Mouse (Mus musculus) embryonic facial prominence, embryonic 14.5 days (tissue): Measurements from ENCODE around the gene Tspyl1. TPM values are rescaled to one million over a fixed set of nuclear protein-coding genes. Genes with fewer than 3 reads are reported as not detected.

Source experiments
- ATAC-seq: fragments of 200-750 bp; cut with Nextera tagmentation; 2 replicates; pipeline ENCODE4 v1.8.0; 2017; ENCODE audit warnings: low read depth, moderate number of reproducible peaks, moderate TSS enrichment
- DNase-seq: peaks from one replicate; pipeline ENCODE4 v3.0.0-alpha.2; 2015; ENCODE audit warnings: low spot score
- H3K27ac ChIP-seq: fragments of 300-500 bp; sonication (generic); replicated peaks from 2 replicates; pipeline ENCODE4 v1.5.1; 2014; ENCODE audit warnings: low read depth, mild to moderate bottlenecking, low read length, moderate library complexity
- H3K27me3 ChIP-seq: fragments of 300-500 bp; sonication (generic); replicated peaks from 2 replicates; pipeline ENCODE4 v1.6.1; 2014; ENCODE audit warnings: low read length; ENCODE audit not compliant: control insufficient read depth, insufficient read depth
- H3K36me3 ChIP-seq: fragments of 300-500 bp; sonication (generic); 2 replicates; pipeline ENCODE4 v1.6.1; 2014; ENCODE audit warnings: low read length, mixed read lengths; ENCODE audit not compliant: control insufficient read depth, insufficient read depth
- H3K4me1 ChIP-seq: fragments of 300-500 bp; sonication (generic); 2 replicates; pipeline ENCODE4 v1.6.1; 2014; ENCODE audit warnings: antibody characterized with exemption, low read length; ENCODE audit not compliant: control insufficient read depth, insufficient read depth
- H3K4me2 ChIP-seq: fragments of 300-500 bp; sonication (generic); 2 replicates; pipeline ENCODE4 v1.6.1; 2014; ENCODE audit warnings: low read depth, mild to moderate bottlenecking, low read length, moderate library complexity, mixed read lengths
- H3K4me3 ChIP-seq: fragments of 300-500 bp; sonication (generic); 2 replicates; pipeline ENCODE4 v1.5.1; 2014; ENCODE audit warnings: low read depth, mild to moderate bottlenecking, low read length
- H3K9ac ChIP-seq: fragments of 300-500 bp; sonication (generic); 2 replicates; pipeline ENCODE4 v1.6.1; 2014; ENCODE audit warnings: low read depth, mild to moderate bottlenecking, low read length, moderate library complexity, mixed read lengths
- H3K9me3 ChIP-seq: fragments of 300-500 bp; sonication (generic); 2 replicates; pipeline ENCODE4 v1.6.1; 2016; ENCODE audit warnings: low read length; ENCODE audit not compliant: control insufficient read depth
- WGBS: fragments of 180-500 bp; shearing (Covaris S2); extraction: QIAGEN DNeasy Blood & Tissue Kit; methylation state at CpG from one replicate; pipeline ENCODE4 v1.1.7; 2014; 5-methylcytosine and 5-hydroxymethylcytosine counted together
- polyA plus RNA-seq: library from polyadenylated mRNA; unstranded; fragments of >200 nt; fragmentation: Nextera tagmentation; extraction: Ambion mirVana; gene quantifications from 2 replicates; pipeline ENCODE4 v1.2.1, GENCODE M21; 2014

Tspyl1 gene
- polyA plus RNA-seq, 1 experiment from 2014 or later = 43.8 TPM

GRCm38 (mm10) chr10:34317217-34317606 lies 35.2 kb downstream of the Tspyl1 start:
- no peak for DNase-seq
- Histone ChIP-seq H3K27me3 (no peaks in the 10 kb centered on the region), H3K4me1 (peaks cover 5% of the 10 kb centered on the region; the same call in 1 of the 2 replicates), H3K4me2 (no peak overlapping the region), H3K9ac (no peak overlapping the region), H3K27ac (no peak overlapping the region), H3K9me3 (no peaks in the 10 kb centered on the region), H3K36me3 (no peaks in the 10 kb centered on the region), H3K4me3 (no peak overlapping the region)
- 19% methylated on average over 2 of the region's 2 CpGs for WGBS
- peak; percentile 53 for ATAC-seq

- WGBS = 89% methylated on average over 2 of the region's 2 CpGs
- ATAC-seq (no peak), DNase-seq (no peak)
- no peaks in the 10 kb centered on the region for H3K36me3 ChIP-seq
- H3K9ac ChIP-seq = no peak overlapping the region
- no peak overlapping the region for H3K4me2 ChIP-seq
- H3K4me3 ChIP-seq = no peak overlapping the region
- no peak overlapping the region for H3K27ac ChIP-seq
- no peaks in the 10 kb centered on the region for H3K9me3 ChIP-seq
- no peaks in the 10 kb centered on the region for H3K27me3 ChIP-seq
- H3K4me1 ChIP-seq = peaks cover 5% of the 10 kb centered on the region; the same call in 1 of the 2 replicates
These were observed 38.8 kb downstream of the Tspyl1 start for GRCm38 (mm10) chr10:34320809-34321208.

GRCm38 (mm10) chr10:34326701-34327100 lies 44.7 kb downstream of the Tspyl1 start:
- H3K27ac ChIP-seq = no peak overlapping the region
- WGBS = 17% methylated on average over 4 of the region's 4 CpGs

GRCm38 (mm10) chr10:34327144-34327543 lies 45.2 kb downstream of the Tspyl1 start:
- 57% methylated on average over 5 of the region's 5 CpGs for whole genome bisulfite sequencing
- DNase-seq (no peak), ATAC-seq (no peak)
- no peaks in the 10 kb centered on the region for H3K9me3 ChIP-seq
- H3K27me3 ChIP-seq = no peaks in the 10 kb centered on the region
- no peaks in the 10 kb centered on the region for H3K4me1 ChIP-seq
- no peak overlapping the region for H3K4me2 ChIP-seq
- no peak overlapping the region for H3K27ac ChIP-seq
- H3K9ac ChIP-seq = no peak overlapping the region
- no peak overlapping the region for H3K4me3 ChIP-seq
- no peaks in the 10 kb centered on the region for H3K36me3 ChIP-seq

More at GRCm38 (mm10) chr10:34326701-34327100, 44.7 kb downstream of the Tspyl1 start:
- no peak overlapping the region for H3K4me2 ChIP-seq
- no peak overlapping the region for H3K9ac ChIP-seq
- no peak overlapping the region for H3K4me3 ChIP-seq
- no peaks in the 10 kb centered on the region for H3K27me3 ChIP-seq
- no peak for ATAC-seq
- no peaks in the 10 kb centered on the region for H3K9me3 ChIP-seq
- H3K36me3 ChIP-seq = no peaks in the 10 kb centered on the region
- no peaks in the 10 kb centered on the region for H3K4me1 ChIP-seq
- DNase-seq = peak; percentile 30

GRCm38 (mm10) chr10:34328310-34328709 lies 46.3 kb downstream of the Tspyl1 start:
- Histone ChIP-seq H3K9ac (no peak overlapping the region), H3K27me3 (no peaks in the 10 kb centered on the region), H3K9me3 (no peaks in the 10 kb centered on the region), H3K27ac (no peak overlapping the region; the same call in 1 of the 2 replicates), H3K4me1 (no peaks in the 10 kb centered on the region), H3K36me3 (no peaks in the 10 kb centered on the region), H3K4me3 (no peak overlapping the region), H3K4me2 (no peak overlapping the region)
- DNase-seq (peak; percentile 78), ATAC-seq (peak; percentile 75)
- WGBS = 2% methylated on average over 2 of the region's 2 CpGs

Other genes with a start within 250 kb of the Tspyl1 start
- gene Trappc3l, start 244.6 kb upstream of the Tspyl1 start, polyA plus RNA-seq = 0.89 TPM in 1 of 2 replicates, not detected in the other
- 0.12 and 0.18 TPM in 2 replicates for gene Calhm4, start 237.9 kb upstream of the Tspyl1 start, polyA plus RNA-seq
- 1.4 TPM in 2 replicates for gene Calhm5, start 185.7 kb upstream of the Tspyl1 start, polyA plus RNA-seq
- 0.88 and 1.1 TPM in 2 replicates for gene Calhm6, start 154.2 kb upstream of the Tspyl1 start, polyA plus RNA-seq
- gene Dse, start 74.5 kb upstream of the Tspyl1 start, polyA plus RNA-seq = 46.7 and 49.6 TPM in 2 replicates
- gene Tspyl4, start 15.3 kb downstream of the Tspyl1 start, polyA plus RNA-seq = 11.8 and 12.0 TPM in 2 replicates
- gene Col10a1, start 107.8 kb downstream of the Tspyl1 start, polyA plus RNA-seq = 4.2 and 6.5 TPM in 2 replicates
- gene Nt5dc1, start 136.4 kb downstream of the Tspyl1 start, polyA plus RNA-seq = 8.9 and 11.7 TPM in 2 replicates
- gene Frk, start 201.2 kb downstream of the Tspyl1 start, polyA plus RNA-seq = 12.2 and 12.9 TPM in 2 replicates